Comparison of ENCODE assay signal across 7 mouse cellular contexts in the genomic region with DNA sequence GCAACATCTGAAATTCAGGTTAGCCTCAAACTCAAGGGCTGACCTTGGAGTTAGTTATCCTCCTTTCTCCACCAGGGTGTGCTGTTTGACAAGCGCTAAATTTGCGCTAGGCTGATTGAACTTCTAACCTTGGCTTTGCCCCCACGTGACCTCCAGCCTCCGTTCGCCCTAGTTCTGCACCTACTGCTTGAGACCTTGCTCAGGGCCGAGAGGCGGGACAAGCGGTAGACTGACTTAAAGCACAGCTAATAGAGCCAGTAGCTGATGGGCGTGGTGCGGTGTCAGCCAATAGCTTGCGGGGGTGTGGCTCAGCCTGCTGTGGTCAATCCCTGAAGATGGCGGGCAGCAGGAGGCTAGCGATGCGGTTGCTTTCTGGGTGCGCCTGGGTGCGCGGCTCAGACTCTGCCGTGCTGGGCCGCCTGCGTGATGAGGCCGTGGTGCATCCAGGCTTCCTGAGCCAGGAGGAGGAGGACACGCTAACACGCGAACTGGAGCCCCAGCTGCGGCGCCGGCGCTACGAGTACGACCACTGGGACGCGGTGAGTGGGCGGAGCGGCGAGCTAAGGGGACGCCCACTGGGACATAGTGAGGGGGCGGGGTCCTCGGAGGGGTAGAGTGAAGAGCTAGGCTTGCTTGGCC. TPM values are rescaled to one million over a fixed set of nuclear protein-coding genes. Genes with fewer than 3 reads are reported as not detected.
DNase-seq lines count a peak whose midpoint lies in the region; ATAC-seq and TF ChIP-seq lines count a peak whose summit lies in the region.

Gene Alkbh7 (plus strand): TSS at position 311 of the 639 bp plus-strand sequence.

- peaks cover 15% of the 10 kb centered on the region for H3K4me1 ChIP-seq in embryonic facial prominence, embryonic 10.5 days
- 0 out of 2 replicates have a peak, but pooled peaks cover 3% of the 10 kb centered on the region for H3K4me1 ChIP-seq in intestine, postnatal 0 days (replicated peaks; ENCODE audit: control insufficient read depth, insufficient read depth, low read length)
- H3K4me1 ChIP-seq in midbrain, embryonic 12.5 days = peaks cover 9% of the 10 kb centered on the region
- peaks cover 3% of the 10 kb centered on the region; the same call in 1 of the 2 replicates for H3K4me1 ChIP-seq in small intestine, adult 2 months (ENCODE audit: control insufficient read depth, insufficient read depth, insufficient read length, low read length)

- no peaks in the 10 kb centered on the region for H3K27me3 ChIP-seq in embryonic facial prominence, embryonic 10.5 days (replicated peaks; ENCODE audit: low read depth, poor library complexity, severe bottlenecking)
- no peaks in the 10 kb centered on the region for H3K27me3 ChIP-seq in intestine, postnatal 0 days (replicated peaks; ENCODE audit: control insufficient read depth, insufficient read depth, low read length)
- no peaks in the 10 kb centered on the region for H3K27me3 ChIP-seq in midbrain, embryonic 12.5 days
- H3K27me3 ChIP-seq in small intestine, adult 2 months (ENCODE audit: control insufficient read depth, insufficient read depth, low read length) = no peaks in the 10 kb centered on the region

- H3K4me2 ChIP-seq in intestine, postnatal 0 days (replicated peaks; ENCODE audit: low read depth) = peak within 1 kb of the TSS; percentile 82
- peak within 1 kb of the TSS; percentile 70 for H3K4me2 ChIP-seq in midbrain, embryonic 12.5 days (replicated peaks)

- H3K9ac ChIP-seq in intestine, postnatal 0 days (ENCODE audit: low read depth, low read length) = peak within 1 kb of the TSS; percentile 37
- peak within 1 kb of the TSS; percentile 70 for H3K9ac ChIP-seq in midbrain, embryonic 12.5 days (replicated peaks)

- under 1% methylated on average over 38 of the region's 38 CpGs for WGBS in embryonic facial prominence, embryonic 10.5 days
- WGBS in intestine, postnatal 0 days = under 1% methylated on average over 38 of the region's 38 CpGs
- under 1% methylated on average over 38 of the region's 38 CpGs for WGBS in midbrain, embryonic 12.5 days
- under 1% methylated on average over 38 of the region's 38 CpGs for WGBS in small intestine, adult 2 months

- peak within 1 kb of the TSS; percentile 68 for H3K4me3 ChIP-seq in embryonic facial prominence, embryonic 10.5 days
- H3K4me3 ChIP-seq in intestine, postnatal 0 days (ENCODE audit: low read depth, low read length) = peak within 1 kb of the TSS; percentile 88
- peak within 1 kb of the TSS; percentile 78 for H3K4me3 ChIP-seq in midbrain, embryonic 12.5 days
- peak within 1 kb of the TSS; percentile 79 for H3K4me3 ChIP-seq in small intestine, adult 2 months (ENCODE audit: low read depth, low read length)

- no peak for TF ChIP-seq POLR2A in small intestine, adult 2 months (IDR thresholded peaks at IDR 0.05; ENCODE audit: low read depth, low read length)

- H3K36me3 ChIP-seq in embryonic facial prominence, embryonic 10.5 days (replicated peaks) = peaks cover 84% of the 10 kb centered on the region
- peaks cover 49% of the 10 kb centered on the region for H3K36me3 ChIP-seq in intestine, postnatal 0 days (ENCODE audit: control insufficient read depth, insufficient read depth)
- peaks cover 66% of the 10 kb centered on the region for H3K36me3 ChIP-seq in midbrain, embryonic 12.5 days
- H3K36me3 ChIP-seq in small intestine, adult 2 months (ENCODE audit: control insufficient read depth, insufficient read depth, low read length) = peaks cover 28% of the 10 kb centered on the region

- peak within 1 kb of the TSS; percentile 81 for H3K27ac ChIP-seq in embryonic facial prominence, embryonic 10.5 days (replicated peaks)
- peak within 1 kb of the TSS; percentile 41; the same call in 1 of the 2 replicates for H3K27ac ChIP-seq in intestine, postnatal 0 days (ENCODE audit: low read depth, low read length)
- peak within 1 kb of the TSS; percentile 74 for H3K27ac ChIP-seq in midbrain, embryonic 12.5 days (replicated peaks)
- H3K27ac ChIP-seq in small intestine, adult 2 months (ENCODE audit: insufficient read depth, low read depth, low read length) = peak within 1 kb of the TSS; percentile 48; the same call in 1 of the 2 replicates

- peak; percentile 100 for ATAC-seq in intestine, postnatal 0 days
- peak; percentile 99 for ATAC-seq in midbrain, embryonic 12.5 days (ENCODE audit: low FRiP score, low read depth)

- no peaks in the 10 kb centered on the region for H3K9me3 ChIP-seq in embryonic facial prominence, embryonic 10.5 days
- no peaks in the 10 kb centered on the region for H3K9me3 ChIP-seq in intestine, postnatal 0 days (ENCODE audit: control insufficient read depth)
- H3K9me3 ChIP-seq in midbrain, embryonic 12.5 days = no peaks in the 10 kb centered on the region

- peak; percentile 96 for DNase-seq in adrenal gland, postnatal 10 days
- peak; percentile 96 for DNase-seq in embryonic facial prominence, embryonic 10.5 days (ENCODE audit: low spot score)
- DNase-seq in gonadal fat pad, adult 2 months (ENCODE audit: low read depth) = peak; percentile 93
- peak; percentile 93 for DNase-seq in left cerebral cortex, postnatal 4 days

- TF ChIP-seq CTCF in intestine, postnatal 0 days (IDR thresholded peaks at IDR 0.05; ENCODE audit: low read depth) = peak; percentile 97
- peak; percentile 65; the same call in 1 of the 2 replicates for TF ChIP-seq CTCF in small intestine, adult 2 months (IDR thresholded peaks at IDR 0.05; ENCODE audit: extremely low read depth, insufficient read length, insufficient replicate concordance, low read depth, low read length)

- intact Hi-C loops in left cerebral cortex, postnatal 4 days (cut with DNase I) = no loop called here

RNA-seq across cellular contexts. Expression of gene Alkbh7, which starts in this region (rescaled TPM):
- total RNA-seq in adrenal gland, postnatal 10 days (2021) = 10 to 100 TPM; 63.6 to 68.9 TPM
- 42.5 and 45.1 TPM in 2 replicates for polyA plus RNA-seq in embryonic facial prominence, embryonic 10.5 days (2016; fragmentation: Nextera tagmentation; extraction: Ambion mirVana)
- 32.3 and 38.3 TPM in 2 replicates for polyA plus RNA-seq in gonadal fat pad, adult 2 months (2012; rRNA removed)
- polyA plus RNA-seq in intestine, postnatal 0 days (2015; fragmentation: Nextera tagmentation; extraction: Ambion mirVana) = 25.7 and 28.7 TPM in 2 replicates
- 10 to 100 TPM; 28.2 to 32.3 TPM for total RNA-seq in left cerebral cortex, postnatal 4 days (2021)
- polyA plus RNA-seq in midbrain, embryonic 12.5 days (2016; fragmentation: Nextera tagmentation; extraction: Ambion mirVana) = 31.2 and 33.7 TPM in 2 replicates
- 40.8 and 63.7 TPM in 2 replicates for polyA plus RNA-seq in small intestine, adult 2 months (2012; rRNA removed)

Comparison
In these comparisons a context has a peak if more than half of its experiments do, and no peak if none do; other contexts are left out.
1. Peak in every context shown above with its lines: DNase-seq, ATAC-seq, H3K4me3 ChIP-seq and H3K27ac ChIP-seq.